Mouse (Mus musculus) cortical plate, adult 2 months (tissue): ENCODE measurements around the gene Pheta2. TPM values are rescaled to one million over a fixed set of nuclear protein-coding genes. Genes with fewer than 3 reads are reported as not detected.
"Not testable (repeated sequence)": the region's sequence is repeated elsewhere in the genome, so short reads cannot be mapped to it uniquely, and the experiment has no call there.

Experiments used
- H3K27ac ChIP-seq: fragments of 200-500 bp; 2 replicates; pipeline ENCODE4 v1.5.1; 2012; ENCODE audit warnings: low read length, control low read depth, inconsistent platforms; ENCODE audit not compliant: insufficient read depth
- H3K4me1 ChIP-seq: fragments of 200-500 bp; 2 replicates; pipeline ENCODE4 v1.6.1; 2011; ENCODE audit warnings: low read length; ENCODE audit not compliant: control insufficient read depth, insufficient read depth
- H3K4me3 ChIP-seq: fragments of 200-500 bp; 2 replicates; pipeline ENCODE4 v1.5.1; 2011; ENCODE audit warnings: mild to moderate bottlenecking, low read length, control low read depth; ENCODE audit not compliant: insufficient read depth
- CTCF ChIP-seq: fragments of 200-500 bp; IDR thresholded peaks from 2 replicates; pipeline ENCODE4 v1.5.1; 2011; ENCODE audit warnings: mild to moderate bottlenecking, control low read depth, low read length; ENCODE audit not compliant: insufficient read depth; ENCODE audit errors: extremely low read depth
- POLR2A ChIP-seq: fragments of 200-500 bp; IDR thresholded peaks from 2 replicates; pipeline ENCODE4 v1.6.1; 2011; ENCODE audit warnings: mild to moderate bottlenecking, low read length, control low read depth; ENCODE audit not compliant: insufficient read depth; ENCODE audit errors: extremely low read depth
- polyA plus RNA-seq: library from polyadenylated mRNA; depleted of rRNA; stranded (reverse); fragments of >200 nt; gene quantifications from 2 replicates; pipeline ENCODE4 v1.2.3, GENCODE M21; 2012; rRNA removed

Gene Pheta2
- polyA plus RNA-seq, 1 experiment, result 0.52 TPM

DNA sequence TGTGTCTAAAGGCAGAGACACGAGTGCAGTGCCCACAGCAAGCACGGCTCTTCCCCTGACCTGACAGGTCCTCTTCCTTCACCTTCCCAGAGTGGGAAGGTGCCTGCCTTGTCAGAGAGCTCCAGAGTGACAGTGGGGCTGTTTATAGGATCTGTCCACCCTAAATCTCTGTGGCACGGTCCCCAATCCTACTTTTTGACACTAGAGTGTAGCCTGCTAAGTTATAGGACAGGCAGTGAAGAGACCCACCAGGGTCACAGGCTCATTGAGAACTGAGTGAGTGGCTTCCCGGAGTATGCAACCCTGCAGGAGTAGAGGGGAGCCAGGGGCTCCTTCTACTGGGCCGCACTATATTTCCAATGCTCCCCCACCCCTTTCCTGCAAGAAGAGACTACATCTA, 39.0 kb downstream of the Pheta2 start:
- peaks cover 2% of the 10 kb centered on the region for H3K4me1 ChIP-seq
- no peak overlapping the region for H3K4me3 ChIP-seq
- TF ChIP-seq CTCF (no peak), POLR2A (no peak)
- peak overlapping the region; percentile 19 for H3K27ac ChIP-seq

DNA sequence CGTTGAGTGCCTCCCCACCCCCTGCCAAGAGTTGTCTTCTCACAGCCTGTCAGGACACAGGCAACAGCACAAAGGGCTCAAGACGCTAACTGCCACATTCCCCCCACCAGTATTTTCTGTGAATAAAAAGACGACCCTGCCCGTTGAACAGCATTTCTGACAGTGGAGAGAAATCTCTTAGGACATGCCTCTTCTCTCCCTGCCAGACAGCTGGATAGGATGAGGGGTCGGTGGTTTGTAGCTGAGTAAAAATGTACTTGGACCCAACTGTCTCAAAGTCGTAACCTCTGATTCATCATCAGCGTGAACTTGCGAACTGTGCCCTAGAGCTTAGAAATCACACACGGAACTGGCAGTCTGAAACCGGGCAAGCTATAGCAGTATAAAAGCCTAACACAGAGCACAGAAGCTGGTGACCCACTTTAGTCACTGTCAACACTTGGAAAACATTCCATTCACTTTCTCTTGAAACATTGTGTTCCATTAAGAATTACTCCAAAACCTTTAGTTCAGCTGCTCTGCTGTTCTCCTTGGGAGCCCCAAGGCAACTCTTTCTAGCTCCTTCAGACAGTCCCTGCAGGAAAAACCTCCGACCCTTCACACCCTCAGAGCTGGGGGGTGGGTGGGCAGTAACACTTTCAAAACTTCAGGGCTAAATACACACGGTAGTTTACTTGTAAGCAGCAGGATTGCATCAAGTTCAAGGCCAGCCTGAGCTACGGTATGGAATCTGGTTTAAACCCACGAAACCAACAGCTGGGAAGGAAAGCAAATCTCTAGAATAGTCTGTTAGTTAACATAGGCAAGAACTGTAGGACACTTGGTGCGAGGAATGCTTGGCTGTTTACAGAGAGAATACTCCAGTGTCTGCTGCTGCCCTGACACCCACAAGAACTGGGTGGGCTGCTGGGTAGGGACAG, 39.8 kb downstream of the Pheta2 start:
- peak overlapping the region; percentile 19 for H3K27ac ChIP-seq
- peaks cover 2% of the 10 kb centered on the region for H3K4me1 ChIP-seq
- TF ChIP-seq CTCF (no peak), POLR2A (no peak)
- H3K4me3 ChIP-seq, result no peak overlapping the region

DNA sequence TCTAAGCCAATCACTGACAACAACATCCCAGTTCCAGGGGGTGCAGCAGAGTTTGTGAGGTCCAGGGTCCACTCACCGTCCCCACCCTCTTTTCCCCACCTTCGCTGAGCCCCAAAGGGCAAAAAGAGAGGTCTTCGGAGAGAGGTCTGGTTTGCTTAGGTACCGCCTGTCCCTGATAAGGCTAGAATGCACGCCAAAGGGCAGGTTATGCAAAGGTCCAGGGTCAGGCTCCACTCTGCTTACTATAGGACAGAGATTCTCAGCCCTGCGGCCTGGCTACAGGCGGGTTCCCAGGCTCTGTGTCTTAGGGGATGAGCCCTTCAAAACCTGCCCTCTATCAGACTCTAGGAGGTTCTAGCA, 40.7 kb downstream of the Pheta2 start:
- Histone ChIP-seq H3K27ac (peak overlapping the region; percentile 19), H3K4me1 (peaks cover 2% of the 10 kb centered on the region), H3K4me3 (peak overlapping the region; percentile 31)
- TF ChIP-seq POLR2A (no peak), CTCF (no peak)

GRCm38 (mm10) chr15:82379871-82380713, 41.4 kb downstream of the Pheta2 start, which contains the start of gene Cyp2d22:
Gene Cyp2d22, minus strand, starts transcription at chr15:82380260.
- Histone ChIP-seq H3K27ac (peak within 1 kb of the TSS; percentile 51), H3K4me1 (peaks cover 2% of the 10 kb centered on the region), H3K4me3 (peak within 1 kb of the TSS; percentile 31)
- TF ChIP-seq CTCF, result no peak
- TF ChIP-seq POLR2A, result peak; percentile 36; the same call in 1 of the 2 replicates

GRCm38 (mm10) chr15:82380714-82381062, 41.9 kb downstream of the Pheta2 start:
- Histone ChIP-seq H3K4me3 (peak overlapping the region; percentile 31), H3K4me1 (peaks cover 2% of the 10 kb centered on the region), H3K27ac (peak overlapping the region; percentile 51; the same call in 1 of the 2 replicates)
- TF ChIP-seq CTCF (no peak), POLR2A (no peak)

DNA sequence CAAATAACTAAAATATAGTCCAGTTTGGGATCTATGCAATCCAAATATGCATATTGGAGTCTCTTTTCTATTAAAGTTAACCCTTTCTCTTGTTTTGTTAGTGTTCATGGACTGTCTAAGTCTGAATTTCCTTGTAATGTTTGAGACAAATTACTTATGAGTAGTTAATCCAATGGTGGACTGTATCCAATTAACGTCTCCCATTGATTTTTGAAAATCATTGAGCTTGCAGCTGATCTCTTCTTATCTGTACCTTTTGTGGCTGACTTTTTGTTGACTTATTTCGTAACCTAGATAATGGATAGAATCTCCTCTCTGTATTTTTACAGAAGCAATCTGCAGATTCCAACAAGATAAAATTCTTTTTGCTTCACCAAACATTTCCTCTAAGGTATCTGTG, 43.7 kb downstream of the Pheta2 start:
- Histone ChIP-seq H3K4me3 (no peak overlapping the region), H3K4me1 (no peaks in the 10 kb centered on the region), H3K27ac (no peak overlapping the region)
- TF ChIP-seq POLR2A (no peak), CTCF (no peak)

GRCm38 (mm10) chr15:82385729-82386128, 47.0 kb downstream of the Pheta2 start:
- TF ChIP-seq POLR2A, result no peak
- TF ChIP-seq CTCF, result no peak
- H3K27ac ChIP-seq, result no peak overlapping the region

GRCm38 (mm10) chr15:82389916-82390315, 51.2 kb downstream of the Pheta2 start:
- H3K4me1 ChIP-seq, H3K4me3 ChIP-seq, H3K27ac ChIP-seq: not testable (repeated sequence)

More at GRCm38 (mm10) chr15:82385729-82386128, 47.0 kb downstream of the Pheta2 start:
- no peaks in the 10 kb centered on the region for H3K4me1 ChIP-seq
- no peak overlapping the region for H3K4me3 ChIP-seq

- not testable (repeated sequence) for H3K4me3 ChIP-seq, H3K4me1 ChIP-seq, H3K27ac ChIP-seq
Measured at GRCm38 (mm10) chr15:82393922-82394321, 55.2 kb downstream of the Pheta2 start, which contains the start of gene Cyp2d11. Gene Cyp2d11, minus strand, starts transcription at chr15:82394022.

Other genes with a start within 250 kb of the Pheta2 start
- 16.3 and 16.5 TPM in 2 replicates for gene Ccdc134, start 211.0 kb upstream of the Pheta2 start, polyA plus RNA-seq
- gene Srebf2, start 191.8 kb upstream of the Pheta2 start, polyA plus RNA-seq, result 138 and 166 TPM in 2 replicates
- gene Shisa8, start 126.1 kb upstream of the Pheta2 start, polyA plus RNA-seq, result 5.3 and 6.7 TPM in 2 replicates
- 0.48 and 0.76 TPM in 2 replicates for gene Tnfrsf13c, start 114.6 kb upstream of the Pheta2 start, polyA plus RNA-seq
- gene Cenpm, start 94.2 kb upstream of the Pheta2 start, polyA plus RNA-seq, result 6.7 and 7.0 TPM in 2 replicates
- 155 TPM in 2 replicates for gene 1500009C09Rik, start 86.5 kb upstream of the Pheta2 start, polyA plus RNA-seq
- gene Sept3, start 64.0 kb upstream of the Pheta2 start, polyA plus RNA-seq, result 367 and 405 TPM in 2 replicates
- 0.13 TPM in 1 of 2 replicates, not detected in the other for gene Wbp2nl, start 40.0 kb upstream of the Pheta2 start, polyA plus RNA-seq
- 52.8 and 54.8 TPM in 2 replicates for gene Naga, start within 50 bp of the Pheta2 start, polyA plus RNA-seq
- gene Smdt1, start within 50 bp of the Pheta2 start, polyA plus RNA-seq, result 279 and 280 TPM in 2 replicates
- gene Ndufa6, start 15.4 kb downstream of the Pheta2 start, polyA plus RNA-seq, result 461 and 466 TPM in 2 replicates
- 50.3 and 57.9 TPM in 2 replicates for gene Cyp2d22, start 41.3 kb downstream of the Pheta2 start, polyA plus RNA-seq
- gene Cyp2d11, start 55.1 kb downstream of the Pheta2 start, polyA plus RNA-seq, result not detected in 2 replicates
- not detected in 2 replicates for gene Cyp2d10, start 68.3 kb downstream of the Pheta2 start, polyA plus RNA-seq
- gene Cyp2d9, start 94.5 kb downstream of the Pheta2 start, polyA plus RNA-seq, result not detected in 2 replicates
- not detected in 2 replicates for gene Cyp2d12, start 216.1 kb downstream of the Pheta2 start, polyA plus RNA-seq